Mouse (Mus musculus): ENCODE data around the gene Myog. TPM values are rescaled to one million over a fixed set of nuclear protein-coding genes. Genes with fewer than 3 reads are reported as not detected.

The Myog gene
- total RNA-seq, 4 experiments from 2014 or later, result not detected

- DNase-seq (ENCODE audit: low spot score), result no peak
Observed at GRCm38 (mm10) chr1:134322591-134322990, 32.8 kb downstream of the Myog start.

- no peak for DNase-seq (ENCODE audit: low spot score)
Observed at GRCm38 (mm10) chr1:134326841-134327346, 37.1 kb downstream of the Myog start.

- peak; percentile 77 for DNase-seq (ENCODE audit: low spot score)
Observed at GRCm38 (mm10) chr1:134331879-134332635, 42.3 kb downstream of the Myog start.

- peak; percentile 35 for DNase-seq (ENCODE audit: low spot score)
Observed at GRCm38 (mm10) chr1:134332770-134333271, 43.0 kb downstream of the Myog start, which contains the start of gene Ppfia4. Gene Ppfia4, minus strand, starts transcription at chr1:134332928.

GRCm38 (mm10) chr1:134333371-134334110, 43.8 kb downstream of the Myog start:
- no peak for DNase-seq (ENCODE audit: low spot score)

GRCm38 (mm10) chr1:134334111-134334827, 44.5 kb downstream of the Myog start:
- DNase-seq (ENCODE audit: low spot score), result no peak

- no peak for DNase-seq (ENCODE audit: low spot score)
Observed at GRCm38 (mm10) chr1:134335211-134335923, 45.6 kb downstream of the Myog start.

GRCm38 (mm10) chr1:134335924-134336810, 46.4 kb downstream of the Myog start:
- DNase-seq (ENCODE audit: low spot score), result no peak

- DNase-seq (ENCODE audit: low spot score), result no peak
Observed at GRCm38 (mm10) chr1:134336958-134337710, 47.3 kb downstream of the Myog start.

GRCm38 (mm10) chr1:134339162-134339561, 49.4 kb downstream of the Myog start:
- no peak for DNase-seq (ENCODE audit: low spot score)

- no peak for DNase-seq (ENCODE audit: low spot score)
Observed at GRCm38 (mm10) chr1:134339757-134340619, 50.2 kb downstream of the Myog start.

GRCm38 (mm10) chr1:134341641-134342277, 52.0 kb downstream of the Myog start:
- no peak for DNase-seq (ENCODE audit: low spot score)

Other genes with a start within 250 kb of the Myog start
- gene Btg2, start 210.9 kb upstream of the Myog start, total RNA-seq (2022), result 10 to 100 TPM; 18.3 to 35.3 (median 28.0) TPM
- not detected for gene Chit1, start 178.7 kb upstream of the Myog start, total RNA-seq (2022)
- gene Chil1, start 107.8 kb upstream of the Myog start, total RNA-seq (2022), result 1 to 10 TPM in 1 of 4 experiments, under 1 TPM in 3; 0.38 to 2.7 (median 0.51) TPM
- gene Mybph, start 96.5 kb upstream of the Myog start, total RNA-seq (2022), result under 1 TPM in 1 of 4 experiments, not detected in 3; 0.28 TPM
- 10 to 100 TPM in 3 of 4 experiments, 1 to 10 TPM in 1; 8.6 to 14.1 (median 12.7) TPM for gene Adora1, start 54.6 kb upstream of the Myog start, total RNA-seq (2022)
- gene Ppfia4, start 42.9 kb downstream of the Myog start, total RNA-seq (2022), result 1 to 10 TPM in 1 of 4 experiments, under 1 TPM in 3; 0.63 to 1.1 (median 0.95) TPM
- 10 to 100 TPM; 11.4 to 20.0 (median 13.8) TPM for gene Tmem183a, start 72.0 kb downstream of the Myog start, total RNA-seq (2022)
- gene 4933406M09Rik, start 96.0 kb downstream of the Myog start, total RNA-seq (2022), result not detected
- gene Cyb5r1, start 115.6 kb downstream of the Myog start, total RNA-seq (2022), result 10 to 100 TPM; 23.4 to 28.6 (median 26.9) TPM
- gene Adipor1, start 125.4 kb downstream of the Myog start, total RNA-seq (2022), result 100 to 1,000 TPM; 123 to 133 (median 130) TPM
- 10 to 100 TPM; 20.3 to 23.6 (median 22.7) TPM for gene Klhl12, start 165.5 kb downstream of the Myog start, total RNA-seq (2022)
- gene Rabif, start 204.7 kb downstream of the Myog start, total RNA-seq (2022), result 1 to 10 TPM; 7.8 to 9.3 (median 8.2) TPM